Mouse (Mus musculus): ENCODE data around the gene Shank2.

The Shank2 gene

GRCm38 (mm10) chr7:144229421-144229820, 227.7 kb downstream of the Shank2 start:
- DNase-seq (ENCODE audit: low spot score), result no peak

- no peak for DNase-seq (ENCODE audit: low spot score)
Measured at GRCm38 (mm10) chr7:144232132-144232706, 230.5 kb downstream of the Shank2 start.

- DNase-seq (ENCODE audit: low spot score), result no peak
Measured at GRCm38 (mm10) chr7:144233479-144233878, 231.8 kb downstream of the Shank2 start.

GRCm38 (mm10) chr7:144234783-144235182, 233.1 kb downstream of the Shank2 start:
- no peak for DNase-seq (ENCODE audit: low spot score)

GRCm38 (mm10) chr7:144235523-144235922, 233.8 kb downstream of the Shank2 start:
- no peak for DNase-seq (ENCODE audit: low spot score)

GRCm38 (mm10) chr7:144236802-144237201, 235.1 kb downstream of the Shank2 start:
- DNase-seq (ENCODE audit: low spot score), result no peak

GRCm38 (mm10) chr7:144238409-144238808, 236.7 kb downstream of the Shank2 start:
- peak; percentile 16 for DNase-seq (ENCODE audit: low spot score)

- no peak for DNase-seq (ENCODE audit: low spot score)
Measured at GRCm38 (mm10) chr7:144238992-144239391, 237.3 kb downstream of the Shank2 start.

- DNase-seq (ENCODE audit: low spot score), result no peak
Measured at GRCm38 (mm10) chr7:144239571-144240370, 238.0 kb downstream of the Shank2 start.

GRCm38 (mm10) chr7:144240736-144241343, 239.1 kb downstream of the Shank2 start:
- no peak for DNase-seq (ENCODE audit: low spot score)

- no peak for DNase-seq (ENCODE audit: low spot score)
Measured at GRCm38 (mm10) chr7:144244203-144244602, 242.5 kb downstream of the Shank2 start.

- DNase-seq (ENCODE audit: low spot score), result no peak
Measured at GRCm38 (mm10) chr7:144246271-144246670, 244.5 kb downstream of the Shank2 start.

- no peak for DNase-seq (ENCODE audit: low spot score)
Measured at GRCm38 (mm10) chr7:144248686-144249422, 247.1 kb downstream of the Shank2 start.

GRCm38 (mm10) chr7:144250791-144251190, 249.1 kb downstream of the Shank2 start:
- DNase-seq (ENCODE audit: low spot score), result no peak

GRCm38 (mm10) chr7:144251250-144251649, 249.5 kb downstream of the Shank2 start:
- DNase-seq (ENCODE audit: low spot score), result no peak

- DNase-seq (ENCODE audit: low spot score), result no peak
Measured at GRCm38 (mm10) chr7:144254674-144255246, 253.0 kb downstream of the Shank2 start.

- no peak for DNase-seq (ENCODE audit: low spot score)
Measured at GRCm38 (mm10) chr7:144257821-144258220, 256.1 kb downstream of the Shank2 start.

GRCm38 (mm10) chr7:144258332-144258731, 256.6 kb downstream of the Shank2 start:
- DNase-seq (ENCODE audit: low spot score), result no peak

- DNase-seq (ENCODE audit: low spot score), result no peak
Measured at GRCm38 (mm10) chr7:144262666-144263065, 260.9 kb downstream of the Shank2 start.

- DNase-seq (ENCODE audit: low spot score), result no peak
Measured at GRCm38 (mm10) chr7:144266745-144267144, 265.0 kb downstream of the Shank2 start.

GRCm38 (mm10) chr7:144268329-144268728, 266.6 kb downstream of the Shank2 start:
- no peak for DNase-seq (ENCODE audit: low spot score)

- no peak for DNase-seq (ENCODE audit: low spot score)
Measured at GRCm38 (mm10) chr7:144268778-144269177, 267.1 kb downstream of the Shank2 start.

All from MN1 (cell line).